In genomic region chr7:80660619-80661018, GRCm38 (mm10) we compare ENCODE assay signal across 9 mouse cellular contexts. TPM values are rescaled to one million over a fixed set of nuclear protein-coding genes. Genes with fewer than 3 reads are reported as not detected.
DNase-seq lines count a peak whose midpoint lies in the region; ATAC-seq lines count a peak whose summit lies in the region.
"Had no signal": no experiment of that assay in that cellular context is flagged by ENCODE, and none has a peak within 500 bp of the region (broad histone marks: within the 10 kb centered on the region; RNA-seq: fewer than 3 reads in every experiment).

No protein-coding gene starts in this region.

- peaks cover 5% of the 10 kb centered on the region; the same call in 1 of the 2 replicates for H3K36me3 ChIP-seq in heart, embryonic 10.5 days
- H3K36me3 ChIP-seq in liver, embryonic 15.5 days (replicated peaks), result no peaks in the 10 kb centered on the region
- H3K36me3 ChIP-seq: limb, embryonic 13.5 days had no signal

- no peaks in the 10 kb centered on the region for H3K27me3 ChIP-seq in heart, embryonic 10.5 days (ENCODE audit: insufficient read depth, poor library complexity, severe bottlenecking)
- no peaks in the 10 kb centered on the region for H3K27me3 ChIP-seq in liver, embryonic 15.5 days
- H3K27me3 ChIP-seq: limb, embryonic 13.5 days had no signal

- no peaks in the 10 kb centered on the region for H3K9me3 ChIP-seq in heart, embryonic 10.5 days
- no peaks in the 10 kb centered on the region for H3K9me3 ChIP-seq in liver, embryonic 15.5 days (replicated peaks)
- H3K9me3 ChIP-seq: limb, embryonic 13.5 days had no signal

- peak; percentile 99 for DNase-seq in heart, adult 11 months
- no peak for DNase-seq in heart, embryonic 10.5 days (ENCODE audit: low spot score)
- DNase-seq in adrenal gland, adult 2 months, result peak; percentile 85
- peak; percentile 81 to 82 for DNase-seq in heart, postnatal 36 days
- peak; percentile 78 for DNase-seq in right cerebral cortex, postnatal 4 days

- peak; percentile 52 for ATAC-seq in frontal cortex, adult (ENCODE audit: low TSS enrichment)
- no peak for ATAC-seq in liver, embryonic 15.5 days (ENCODE audit: insufficient read depth)
- ATAC-seq in erythroblast, adult 5-6 weeks (replicated peaks; ENCODE audit: low FRiP score, poor library complexity, severe bottlenecking), result no peak

- 82% methylated on average over 4 of the region's 4 CpGs for WGBS in heart, embryonic 10.5 days
- WGBS in liver, embryonic 15.5 days (ENCODE audit: insufficient replicate concordance), result 71% methylated on average over 4 of the region's 4 CpGs

- H3K4me1 ChIP-seq in heart, embryonic 10.5 days, result peaks cover 33% of the 10 kb centered on the region
- peaks cover 44% of the 10 kb centered on the region for H3K4me1 ChIP-seq in liver, embryonic 15.5 days (replicated peaks)

- intact Hi-C loops in heart, postnatal 36 days (cut with DNase I), result no loop called here

- no peak overlapping the region for H3K4me3 ChIP-seq in heart, embryonic 10.5 days
- H3K4me3 ChIP-seq in liver, embryonic 15.5 days (replicated peaks), result no peak overlapping the region
- H3K4me3 ChIP-seq: limb, embryonic 13.5 days had no signal

- no peak overlapping the region for H3K9ac ChIP-seq in liver, embryonic 15.5 days
- H3K9ac ChIP-seq: limb, embryonic 13.5 days had no signal

- no peak overlapping the region for H3K27ac ChIP-seq in heart, embryonic 10.5 days
- H3K27ac ChIP-seq in liver, embryonic 15.5 days (replicated peaks), result no peak overlapping the region
- H3K27ac ChIP-seq: limb, embryonic 13.5 days had no signal

- H3K4me2 ChIP-seq in liver, embryonic 15.5 days, result 0 out of 2 replicates have a peak overlapping the region, but pooled peaks have one; percentile 2
- H3K4me2 ChIP-seq: limb, embryonic 13.5 days had no signal

RNA-seq across cellular contexts. Expression of gene Crtc3, which starts 28.1 kb away (rescaled TPM):
- 14.6 and 18.6 TPM in 2 replicates for polyA plus RNA-seq in heart, embryonic 10.5 days (2016; fragmentation: Nextera tagmentation; extraction: Ambion mirVana)
- 10 to 100 TPM; 27.1 to 27.7 TPM for total RNA-seq in adrenal gland, adult 2 months (2021)
- polyA plus RNA-seq in adrenal gland, adult 2 months (2012; rRNA removed), result 39.7 and 50.3 TPM in 2 replicates
- 10 to 100 TPM; 12.6 to 14.0 TPM for total RNA-seq in heart, postnatal 36 days (2021)
- 4.2 TPM in 2 replicates for polyA plus RNA-seq in liver, embryonic 15.5 days (2015; fragmentation: Nextera tagmentation; extraction: Ambion mirVana)
- total RNA-seq in erythroblast, adult 5-6 weeks (2015; ENCODE audit: low replicate concordance), result 1.5 and 2.1 TPM in 2 replicates
- total RNA-seq in erythroblast, adult 5-6 weeks (2017; ENCODE audit: low replicate concordance), result 3.6 and 11.8 TPM in 2 replicates
